Mouse (Mus musculus): ENCODE measurements around the gene Fgfr2. TPM values are rescaled to one million over a fixed set of nuclear protein-coding genes. Genes with fewer than 3 reads are reported as not detected.
"Not testable (repeated sequence)": the region's sequence is repeated elsewhere in the genome, so short reads cannot be mapped to it uniquely, and the experiment has no call there.

The Fgfr2 gene
- total RNA-seq, 2 experiments from 2014 or later: 28.8 to 29.4 TPM

DNA sequence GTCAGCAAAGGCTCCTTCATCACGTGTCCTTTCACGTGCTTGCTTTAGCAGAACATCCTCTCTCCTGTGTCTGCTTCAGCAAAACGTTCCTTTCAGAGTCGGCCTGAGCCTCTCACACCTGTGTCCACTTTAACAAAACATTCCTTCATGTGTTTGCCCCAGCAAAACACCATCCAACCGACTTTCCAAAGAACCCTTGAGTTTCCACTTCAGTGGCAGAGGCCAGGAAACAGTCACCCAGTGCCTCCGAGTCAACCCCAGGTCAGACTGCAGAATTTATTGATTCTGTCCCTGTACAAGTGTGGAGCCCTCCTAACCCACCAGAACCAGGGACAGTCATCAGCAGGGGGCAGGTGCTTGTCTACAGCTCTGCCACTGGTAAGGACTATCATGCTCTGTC lies 460.3 kb downstream of the Fgfr2 start:
- DNase-seq (ENCODE audit: extremely low spot score in 1 of 2, low spot score in 2 of 2); intact Hi-C loops (cut with DNase I): not testable (repeated sequence)

DNA sequence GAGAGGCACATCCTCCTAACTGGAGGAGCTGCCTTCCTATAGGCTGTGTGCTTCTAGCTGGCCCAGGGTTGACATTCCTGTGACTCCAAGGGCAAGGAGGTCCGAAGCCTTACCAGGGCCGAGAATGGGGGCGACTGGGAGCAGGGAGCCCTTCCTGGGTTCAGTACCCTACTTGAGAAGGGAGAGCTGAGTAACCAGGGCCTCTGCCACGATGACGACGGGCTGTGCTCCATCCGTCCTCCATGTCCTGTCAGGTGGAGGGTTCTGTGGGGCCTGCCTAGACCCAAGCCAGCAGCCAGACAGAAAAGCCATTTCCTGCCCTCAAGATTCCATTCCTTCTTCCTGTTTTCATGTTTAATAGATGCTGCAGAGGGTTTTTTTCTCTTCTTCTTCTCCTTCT lies 463.5 kb downstream of the Fgfr2 start:
- intact Hi-C loops (cut with DNase I): loop anchor here (5.0 kb wide), 3 partner anchors 58 to 343 kb away; partner anchors contain the start of gene Eef1akmt2

DNA sequence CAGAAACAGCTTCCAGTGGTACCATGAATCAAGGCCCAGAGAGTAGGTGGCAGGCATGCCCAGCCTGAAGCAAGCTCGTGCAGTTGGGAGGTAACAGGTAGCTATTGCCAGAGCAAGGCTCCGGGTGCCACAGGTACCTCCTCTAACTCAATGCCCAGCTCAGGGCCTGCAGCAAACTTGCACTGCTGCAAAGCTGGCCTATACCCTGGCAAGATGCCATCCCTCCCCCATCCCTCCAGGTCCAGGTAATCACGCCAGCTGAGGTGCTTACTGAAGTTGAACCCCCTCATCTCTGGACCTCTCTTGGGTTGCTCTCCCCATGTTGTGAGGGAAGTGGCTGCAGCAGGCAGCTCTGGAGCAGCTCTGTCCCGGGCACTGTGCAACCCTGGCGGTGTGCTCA lies 464.5 kb downstream of the Fgfr2 start:
- intact Hi-C loops (cut with DNase I): loop anchor here (5.0 kb wide), 3 partner anchors 59 to 344 kb away; partner anchors contain the start of gene Eef1akmt2
- DNase-seq (ENCODE audit: extremely low spot score in 1 of 2, low spot score in 2 of 2): no peak

More for the DNA sequence above, 463.5 kb downstream of the Fgfr2 start:
- no peak for DNase-seq (ENCODE audit: extremely low spot score in 1 of 2, low spot score in 2 of 2)

DNA sequence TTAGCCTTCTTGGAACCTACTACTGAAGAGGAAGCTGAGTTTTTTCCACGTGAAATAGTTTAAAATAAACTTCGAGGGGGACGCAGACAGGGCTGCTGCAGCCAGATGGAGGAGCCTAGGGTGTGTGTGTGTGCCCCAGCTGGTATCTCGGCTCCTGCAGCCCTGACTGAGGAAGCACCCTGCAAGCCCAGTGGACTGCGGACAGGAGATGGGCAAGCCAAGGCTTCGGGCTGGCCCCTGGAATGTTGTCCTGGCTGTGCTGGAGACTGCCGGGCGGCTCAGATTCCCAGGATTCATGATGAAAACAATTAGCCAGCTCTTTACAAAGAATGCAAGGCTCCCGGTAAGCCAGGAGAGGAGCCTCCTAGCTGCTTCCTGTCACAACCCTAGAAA lies 465.1 kb downstream of the Fgfr2 start:
- peak in 1 of 2 experiments; percentile 67 for DNase-seq (ENCODE audit: extremely low spot score in 1 of 2, low spot score in 2 of 2)
- intact Hi-C loops (cut with DNase I): loop anchor here (5.0 kb wide), 3 partner anchors 59 to 344 kb away; partner anchors contain the start of gene Eef1akmt2

DNA sequence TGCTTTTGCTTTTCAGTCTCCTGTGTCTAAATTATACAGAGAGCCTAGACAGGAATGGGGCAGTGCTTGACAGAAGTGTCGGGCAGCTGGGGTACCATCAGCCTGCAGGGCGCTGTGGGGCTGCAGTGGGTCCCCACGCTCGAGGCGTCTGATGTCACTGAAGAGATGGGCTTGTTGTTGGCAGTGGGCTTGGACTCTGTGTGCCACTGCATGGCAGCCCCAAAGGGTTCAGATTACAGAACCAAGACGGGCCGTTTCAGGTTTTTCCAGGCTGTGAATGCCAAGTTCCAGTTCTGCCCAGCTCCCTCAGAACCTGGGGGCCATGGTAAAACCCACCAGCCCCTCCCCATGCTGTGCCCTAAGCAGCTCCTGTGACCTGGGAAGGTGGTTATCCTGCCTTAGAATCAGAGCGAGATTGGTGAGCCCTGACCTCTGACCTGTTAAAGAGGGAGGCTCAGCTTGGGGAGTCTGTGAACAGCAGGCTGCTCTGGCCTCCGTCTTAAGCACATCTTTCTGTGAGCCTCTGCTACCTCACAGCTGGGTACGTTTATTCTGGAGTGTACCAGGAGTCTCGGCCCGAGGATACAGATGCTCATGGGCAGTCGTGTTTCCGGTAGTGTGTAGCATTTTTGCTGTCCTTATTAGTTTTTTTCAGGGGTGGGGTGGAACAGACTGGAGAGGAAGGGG lies 465.6 kb downstream of the Fgfr2 start:
- intact Hi-C loops (cut with DNase I): loop anchor here (5.0 kb wide), 3 partner anchors 60 to 345 kb away; partner anchors contain the start of gene Eef1akmt2
- DNase-seq (ENCODE audit: extremely low spot score in 1 of 2, low spot score in 2 of 2): no peak

DNA sequence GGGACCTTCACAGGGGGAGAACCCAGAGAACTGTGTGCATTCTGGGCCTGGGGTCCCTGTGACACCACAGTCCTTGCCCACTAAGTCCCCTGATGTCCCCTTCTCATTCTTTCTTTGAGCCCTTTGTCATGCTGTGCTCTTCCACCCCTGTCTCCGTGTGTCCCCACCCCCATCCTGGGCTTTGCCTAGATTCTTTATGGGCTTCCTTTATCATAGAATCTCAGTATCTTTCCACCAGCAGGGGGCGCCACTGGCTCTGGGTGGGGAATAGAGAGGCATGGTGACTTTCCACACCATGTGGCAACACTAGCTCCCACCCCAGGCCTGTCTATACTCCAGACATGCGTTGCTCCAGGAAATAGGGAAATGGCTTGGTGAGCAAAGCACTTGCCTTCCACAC lies 466.6 kb downstream of the Fgfr2 start:
- intact Hi-C loops (cut with DNase I): loop anchor here (1.0 to 5.0 kb wide), 4 partner anchors 61 to 346 kb away; partner anchors contain the start of gene Eef1akmt2
- peak; percentile 69 to 95 for DNase-seq (ENCODE audit: extremely low spot score in 1 of 2, low spot score in 2 of 2)

DNA sequence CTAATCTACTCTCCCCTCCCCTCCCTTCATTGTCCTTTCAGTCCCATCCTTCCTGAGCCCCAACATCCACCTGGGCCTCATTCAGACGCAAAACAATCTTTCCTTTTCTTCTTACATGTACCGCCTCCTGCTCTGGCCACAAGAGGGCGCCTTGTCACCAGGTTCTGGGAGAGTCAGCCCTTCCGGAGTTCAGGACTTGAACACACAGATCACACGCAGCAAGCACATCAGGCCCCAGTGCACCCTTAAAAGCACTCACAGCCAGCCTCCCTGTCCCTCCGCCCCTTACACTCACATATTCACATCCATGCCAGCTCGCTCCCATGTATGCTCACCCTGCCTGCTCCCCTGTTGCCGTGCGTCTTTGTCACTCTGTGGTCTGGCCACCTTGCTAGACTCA lies 467.1 kb downstream of the Fgfr2 start:
- intact Hi-C loops (cut with DNase I): loop anchor here (1.0 to 5.0 kb wide), 4 partner anchors 61 to 346 kb away; partner anchors contain the start of gene Eef1akmt2
- peak; percentile 85 to 91 for DNase-seq (ENCODE audit: extremely low spot score in 1 of 2, low spot score in 2 of 2)

DNA sequence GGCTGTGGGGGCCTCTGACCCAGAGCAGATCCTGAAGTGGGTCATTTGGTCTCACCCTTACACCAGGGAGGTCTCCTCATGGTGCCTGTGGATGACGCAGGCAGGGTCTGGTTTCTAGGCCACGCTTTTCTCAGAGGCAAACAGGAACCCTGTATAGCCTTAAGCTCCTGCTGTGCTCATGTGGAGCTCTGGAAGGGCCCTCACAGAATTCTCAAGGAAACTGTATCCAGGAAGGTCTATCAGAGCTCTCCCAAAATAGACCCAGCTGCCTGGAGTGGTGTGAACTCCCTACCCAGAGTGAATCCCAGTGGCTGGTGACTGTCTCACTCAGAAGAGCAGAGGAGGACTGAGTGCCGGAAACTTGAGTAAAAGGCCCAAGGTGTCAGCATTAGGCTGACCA lies 468.7 kb downstream of the Fgfr2 start:
- intact Hi-C loops (cut with DNase I): no loop called here
- DNase-seq (ENCODE audit: extremely low spot score in 1 of 2, low spot score in 2 of 2): no peak

DNA sequence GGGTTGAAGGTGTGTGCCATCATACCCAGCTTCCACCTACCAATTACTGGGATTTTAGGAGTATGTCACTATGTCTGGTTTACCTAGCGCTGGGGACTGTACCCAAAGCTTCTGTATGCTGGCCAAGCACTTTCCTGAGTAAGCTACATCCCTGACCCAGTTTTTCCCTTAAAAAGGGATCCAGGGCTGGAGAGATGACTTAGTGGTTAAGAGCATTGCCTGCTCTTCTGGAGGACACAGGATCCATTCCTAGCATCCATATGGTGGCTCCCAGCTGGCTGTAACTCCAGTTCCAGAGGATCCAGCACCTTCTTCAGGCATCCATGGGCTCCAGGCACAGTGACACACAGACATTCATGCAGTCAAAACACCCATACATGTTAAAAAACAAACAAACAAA lies 476.6 kb downstream of the Fgfr2 start:
- no peak for DNase-seq (ENCODE audit: extremely low spot score in 1 of 2, low spot score in 2 of 2)
- intact Hi-C loops (cut with DNase I): no loop called here

DNA sequence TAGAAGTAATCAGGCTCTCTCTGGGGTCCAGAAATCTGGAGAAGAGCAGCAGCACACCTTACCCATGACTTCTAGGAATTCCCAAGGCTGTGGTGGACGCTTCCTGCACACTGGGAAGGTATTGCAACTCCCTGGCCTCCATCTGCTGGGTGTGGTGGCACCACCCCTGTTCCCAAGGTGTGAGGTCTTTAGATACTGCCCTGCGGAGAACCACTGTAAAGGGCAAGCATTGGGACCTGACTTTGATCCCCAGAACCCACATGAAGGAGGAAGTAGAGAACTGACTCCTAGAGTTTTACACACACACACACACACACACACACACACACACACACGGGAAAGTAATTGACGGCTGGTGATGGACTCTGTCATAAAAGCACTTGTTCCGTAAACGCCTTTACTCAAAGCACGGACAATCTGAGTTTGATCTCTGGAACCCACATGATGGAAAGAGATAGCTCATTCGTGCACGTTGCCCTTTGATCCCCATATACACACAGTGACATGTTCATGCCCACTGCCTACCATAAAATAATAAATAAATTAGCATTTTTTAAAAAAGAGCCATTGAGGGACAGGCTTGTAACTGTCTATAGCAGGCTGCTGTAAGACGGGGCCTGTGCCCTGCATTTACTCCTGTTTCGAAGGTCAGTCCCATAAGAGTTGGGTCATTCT lies 478.4 kb downstream of the Fgfr2 start:
- DNase-seq (ENCODE audit: extremely low spot score in 1 of 2, low spot score in 2 of 2): no peak
- intact Hi-C loops (cut with DNase I): no loop called here

DNA sequence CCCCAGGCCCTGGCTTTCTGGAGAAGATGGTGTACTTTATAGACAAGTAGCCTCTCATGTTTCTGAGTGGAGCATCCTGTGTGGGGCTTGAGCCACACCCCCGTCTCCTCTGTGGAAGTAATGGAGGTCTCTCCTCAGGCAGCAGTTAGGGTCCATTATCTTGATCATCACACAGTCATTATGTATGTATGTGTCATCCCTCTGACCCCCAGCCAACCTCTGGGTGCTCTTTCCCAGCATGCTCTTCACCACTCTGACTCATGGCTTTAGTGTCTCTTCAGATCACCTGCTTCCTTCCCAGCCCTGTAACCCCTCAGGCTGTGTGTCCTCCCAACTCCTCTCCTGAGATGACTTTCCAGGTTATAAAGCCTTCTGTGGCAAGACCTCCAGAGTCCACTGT lies 481.5 kb downstream of the Fgfr2 start:
- DNase-seq (ENCODE audit: extremely low spot score in 1 of 2, low spot score in 2 of 2): no peak
- intact Hi-C loops (cut with DNase I): no loop called here

DNA sequence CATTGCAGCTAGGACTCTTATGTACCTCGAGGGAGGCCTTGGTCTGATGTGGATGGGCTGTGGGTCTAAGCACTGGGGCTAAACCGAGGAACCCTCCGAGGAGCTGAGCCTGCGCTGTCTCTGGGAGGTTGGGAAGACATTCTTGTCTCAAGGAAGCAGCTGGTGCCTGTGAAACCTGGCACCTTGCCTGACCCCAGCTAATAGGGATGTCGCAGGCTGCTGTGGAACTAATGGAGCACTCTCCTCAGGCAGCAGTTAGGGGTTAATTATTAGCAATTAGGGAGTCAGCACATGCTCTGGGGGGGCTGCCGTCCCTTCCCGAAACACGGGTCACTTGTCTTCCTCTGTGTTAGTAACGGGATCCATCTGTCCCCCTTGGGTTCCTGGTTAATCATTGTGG lies 482.2 kb downstream of the Fgfr2 start:
- peak; percentile 25 to 65 for DNase-seq (ENCODE audit: extremely low spot score in 1 of 2, low spot score in 2 of 2)

DNA sequence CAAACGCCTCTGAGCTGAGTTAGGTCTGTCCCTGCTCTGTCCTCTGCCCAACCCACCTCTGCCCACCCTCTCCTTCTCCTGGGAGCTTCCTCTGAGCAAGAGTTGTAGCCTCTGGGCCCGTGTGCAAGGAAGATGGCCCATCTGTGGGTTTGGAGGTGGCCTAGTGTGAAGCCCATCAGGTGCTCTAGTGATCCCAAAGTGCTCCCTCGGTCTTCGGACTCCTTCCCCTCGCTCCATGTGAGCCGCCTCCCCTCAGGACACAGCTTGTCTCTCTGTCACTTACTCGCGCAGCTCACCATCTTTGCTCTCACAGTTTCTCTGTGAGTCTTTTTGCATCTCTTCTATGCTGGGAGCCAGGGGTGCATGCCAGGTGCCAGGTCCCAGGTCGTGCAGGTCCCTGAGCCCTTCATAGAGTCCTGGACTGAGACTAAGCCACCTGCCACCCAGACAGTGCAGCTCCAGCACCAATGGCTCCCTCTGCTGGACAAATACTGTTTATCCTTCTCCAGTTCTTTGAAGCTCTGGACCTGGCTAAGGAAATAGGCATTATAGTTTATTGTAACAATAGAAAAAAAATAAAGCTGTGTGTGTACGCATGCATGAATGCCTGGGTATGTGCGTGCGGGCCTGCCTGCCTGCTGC lies 484.6 kb downstream of the Fgfr2 start:
- intact Hi-C loops (cut with DNase I): loop anchor here (5.0 to 10.0 kb wide), 2 partner anchors 41 to 414 kb away; partner anchors contain the start of gene Nkx1-2
- peak; percentile 48 to 49 for DNase-seq (ENCODE audit: extremely low spot score in 1 of 2, low spot score in 2 of 2)

More for the DNA sequence above, 482.2 kb downstream of the Fgfr2 start:
- intact Hi-C loops (cut with DNase I): no loop called here

DNA sequence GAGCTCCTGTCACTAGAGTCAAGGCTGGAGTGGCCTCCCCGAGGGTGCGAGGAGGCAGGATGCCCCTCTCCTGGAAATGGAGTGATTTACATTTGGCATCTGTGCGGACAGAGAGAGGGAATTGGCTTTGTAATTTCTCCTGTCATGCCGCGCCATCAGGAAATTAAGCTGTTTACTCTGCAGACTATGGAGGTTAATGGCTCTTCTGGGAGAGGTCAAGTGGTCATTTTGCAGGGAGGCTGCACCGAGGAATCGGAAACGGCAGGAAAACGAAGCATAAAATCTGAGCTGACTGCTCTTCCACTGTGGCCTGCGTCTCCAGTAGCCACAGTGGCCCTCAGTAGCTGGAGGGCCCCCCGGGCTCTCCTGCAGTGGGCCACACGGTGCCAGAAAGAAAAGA lies 485.9 kb downstream of the Fgfr2 start:
- intact Hi-C loops (cut with DNase I): loop anchor here (5.0 to 10.0 kb wide), 2 partner anchors 40 to 412 kb away; partner anchors contain the start of gene Nkx1-2
- no peak for DNase-seq (ENCODE audit: extremely low spot score in 1 of 2, low spot score in 2 of 2)

DNA sequence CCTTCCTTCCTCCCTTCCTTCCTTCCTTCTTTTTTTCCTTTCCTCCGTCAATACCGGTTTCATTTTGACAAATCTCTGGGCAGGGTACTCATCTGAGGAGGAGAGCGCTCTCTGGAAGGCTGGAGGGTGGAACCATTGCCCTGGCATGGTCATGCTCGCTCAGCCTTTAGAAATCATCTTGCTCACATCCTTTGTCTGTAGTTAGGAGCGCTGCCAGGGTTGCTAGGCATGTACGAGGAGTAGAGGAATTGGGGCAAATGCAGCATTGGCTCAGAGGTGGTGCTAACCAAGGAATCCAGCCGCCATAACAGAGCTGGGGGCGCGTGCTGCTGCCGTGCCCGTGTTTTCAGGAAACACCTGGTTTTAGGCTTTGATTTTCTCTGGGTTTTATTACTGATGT lies 491.8 kb downstream of the Fgfr2 start:
- peak; percentile 63 to 65 for DNase-seq (ENCODE audit: extremely low spot score in 1 of 2, low spot score in 2 of 2)
- intact Hi-C loops (cut with DNase I): loop anchor here (10.0 kb wide), 1 partner anchor 407 kb away; no protein-coding TSS in a partner anchor

DNA sequence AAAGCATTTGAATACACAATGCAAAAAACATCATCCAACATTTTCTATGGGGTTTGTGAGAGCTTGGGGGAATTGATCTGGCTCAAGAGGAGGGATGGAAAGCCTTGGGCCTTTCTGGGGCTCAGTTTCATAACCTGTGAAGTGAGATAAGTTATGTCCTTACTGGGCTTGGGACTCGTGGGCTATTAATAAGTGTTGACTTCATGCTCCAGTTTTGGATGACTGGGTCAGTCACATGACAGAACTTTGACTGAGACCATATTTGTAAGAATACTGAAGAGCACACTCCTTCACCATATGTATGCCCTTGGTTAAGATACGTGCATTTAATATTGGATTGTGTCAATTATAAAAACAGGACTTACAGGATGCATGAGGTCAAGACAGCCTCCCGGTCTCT lies 495.7 kb downstream of the Fgfr2 start:
- DNase-seq (ENCODE audit: extremely low spot score in 1 of 2, low spot score in 2 of 2): no peak
- intact Hi-C loops (cut with DNase I): no loop called here

DNA sequence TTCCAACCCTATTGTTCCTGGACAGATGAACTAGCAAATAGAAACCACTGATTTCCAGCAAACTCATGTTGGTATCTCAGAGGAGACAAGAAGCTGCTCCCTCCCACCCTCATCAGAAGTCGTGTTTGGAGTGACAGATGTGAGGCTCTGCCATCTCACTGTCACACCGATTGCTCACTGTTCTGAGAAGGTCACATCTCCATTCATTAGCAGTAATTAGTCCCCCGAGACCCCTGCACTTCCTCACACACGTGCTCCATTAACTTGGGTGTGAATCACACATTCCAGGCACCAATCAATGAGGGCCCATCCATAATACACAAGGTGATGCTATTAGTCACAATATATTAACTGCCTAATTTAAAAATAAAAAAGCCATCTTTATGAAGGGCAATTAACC lies 497.0 kb downstream of the Fgfr2 start:
- intact Hi-C loops (cut with DNase I): no loop called here

DNA sequence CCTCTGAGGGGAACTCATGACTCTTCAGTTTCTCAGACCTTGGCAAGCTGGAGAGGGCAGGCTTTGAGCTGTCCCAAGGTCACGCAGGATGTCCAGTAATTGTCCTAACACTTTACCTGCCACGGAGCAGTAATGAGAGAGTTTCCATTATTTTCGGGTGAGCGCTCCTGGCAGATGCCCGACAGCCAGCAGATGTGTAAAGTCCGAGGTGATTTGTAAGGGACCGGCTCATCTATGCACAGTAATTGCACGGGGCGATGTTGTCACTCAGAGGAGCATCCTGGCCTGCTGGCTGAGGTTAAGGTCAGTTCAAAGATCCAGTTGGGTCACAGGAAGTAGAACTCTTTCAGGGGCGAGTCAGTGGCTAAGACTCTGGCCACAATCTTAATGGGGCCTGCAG lies 499.0 kb downstream of the Fgfr2 start:
- intact Hi-C loops (cut with DNase I): no loop called here
- no peak for DNase-seq (ENCODE audit: extremely low spot score in 1 of 2, low spot score in 2 of 2)

More for the DNA sequence above, 497.0 kb downstream of the Fgfr2 start:
- DNase-seq (ENCODE audit: extremely low spot score in 1 of 2, low spot score in 2 of 2): no peak
